Mouse (Mus musculus): ENCODE results near the gene Rgmb. TPM values are rescaled to one million over a fixed set of nuclear protein-coding genes. Genes with fewer than 3 reads are reported as not detected.

The Rgmb gene
- under 1 TPM; 0.56 to 0.60 TPM for polyA plus RNA-seq (2017; shearing (Covaris generic))

DNA sequence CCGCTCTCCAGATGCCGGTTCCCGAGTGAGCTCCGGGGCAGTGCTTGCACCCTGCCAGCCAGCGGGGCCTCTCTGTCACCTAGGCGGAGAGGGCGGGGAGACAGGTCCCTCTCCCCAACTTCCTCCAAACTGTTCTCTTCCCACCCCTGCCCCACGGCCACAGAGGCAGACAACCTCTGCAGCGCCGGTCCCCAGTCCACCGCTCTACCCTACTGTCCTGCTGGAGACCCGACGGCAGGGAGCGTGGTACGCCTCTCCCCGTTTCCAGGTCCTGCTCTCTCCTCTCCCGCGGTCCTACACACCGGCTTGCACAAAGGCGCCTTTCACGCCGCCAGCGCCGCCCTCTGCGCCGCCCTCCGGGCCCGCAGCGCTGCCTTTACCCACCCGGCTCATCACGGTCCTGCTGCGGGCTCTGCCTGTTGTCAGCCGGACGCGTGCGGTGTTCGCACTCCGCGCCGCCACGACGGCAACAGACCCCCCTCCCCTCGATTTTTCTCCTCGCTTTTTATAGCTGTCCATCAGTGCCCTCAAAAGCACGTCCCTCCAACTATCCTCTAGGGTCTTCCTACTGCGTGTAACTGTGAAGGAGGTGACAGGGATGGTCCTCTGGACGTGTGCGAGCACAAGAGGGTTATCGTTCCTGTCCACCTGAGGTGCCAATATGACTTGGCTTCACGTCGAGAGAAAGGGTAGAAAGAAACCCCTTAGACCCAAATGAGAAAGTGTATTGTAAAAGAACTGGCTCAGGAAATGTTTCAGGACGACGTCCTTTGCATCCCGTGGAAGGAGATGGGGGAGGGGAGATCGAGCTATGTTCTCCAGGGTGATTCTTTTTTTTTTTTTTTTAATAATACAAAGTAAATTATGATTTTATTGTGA, at the start of gene Rgmb:
Gene Rgmb, minus strand, starts transcription at position 274 of the 879 bp plus-strand sequence.
- ATAC-seq, result peak; percentile 13

DNA sequence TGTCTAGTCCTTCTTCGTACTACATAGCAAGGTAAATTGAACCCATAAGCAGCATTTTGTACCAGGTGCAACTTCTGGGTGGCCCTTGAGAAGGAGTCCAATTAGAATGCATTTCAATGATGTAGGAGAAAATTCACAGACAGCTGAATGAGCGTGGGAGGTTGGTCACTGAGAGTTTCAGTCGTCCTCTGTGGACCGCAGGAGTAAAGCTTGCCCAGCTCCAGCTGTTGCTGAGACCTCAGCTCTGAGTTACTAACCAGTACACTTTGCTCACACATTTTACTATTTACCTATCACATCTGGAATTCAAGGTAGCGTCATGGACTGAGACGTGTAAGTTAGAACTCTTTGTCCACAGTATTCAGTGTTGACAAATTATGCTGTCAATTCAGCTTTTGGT, 43.9 kb upstream of the Rgmb start:
- no peak for ATAC-seq

DNA sequence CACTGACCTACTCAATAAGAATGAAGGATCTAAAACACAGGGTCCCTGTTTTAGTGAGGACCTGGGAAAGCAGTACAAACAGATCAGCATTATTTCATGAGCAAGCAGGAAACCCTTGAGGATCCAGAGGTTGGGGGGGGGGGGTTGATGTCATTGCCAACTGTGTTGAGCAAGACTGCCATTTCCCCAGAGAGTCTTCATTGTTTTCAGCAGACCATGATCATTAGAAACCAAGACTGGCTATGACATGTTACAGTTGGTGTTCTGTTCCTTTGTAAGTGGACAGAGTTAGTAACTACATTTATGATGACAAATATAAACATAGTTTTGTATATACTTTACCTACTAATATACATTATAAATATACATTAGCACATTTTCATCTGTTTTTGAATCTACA, 41.3 kb upstream of the Rgmb start:
- no peak for ATAC-seq

- ATAC-seq, result no peak
These were observed 34.4 kb upstream of the Rgmb start for GRCm38 (mm10) chr17:15865249-15865648.

- ATAC-seq, result no peak
These were observed 31.5 kb upstream of the Rgmb start for GRCm38 (mm10) chr17:15862355-15862754.

DNA sequence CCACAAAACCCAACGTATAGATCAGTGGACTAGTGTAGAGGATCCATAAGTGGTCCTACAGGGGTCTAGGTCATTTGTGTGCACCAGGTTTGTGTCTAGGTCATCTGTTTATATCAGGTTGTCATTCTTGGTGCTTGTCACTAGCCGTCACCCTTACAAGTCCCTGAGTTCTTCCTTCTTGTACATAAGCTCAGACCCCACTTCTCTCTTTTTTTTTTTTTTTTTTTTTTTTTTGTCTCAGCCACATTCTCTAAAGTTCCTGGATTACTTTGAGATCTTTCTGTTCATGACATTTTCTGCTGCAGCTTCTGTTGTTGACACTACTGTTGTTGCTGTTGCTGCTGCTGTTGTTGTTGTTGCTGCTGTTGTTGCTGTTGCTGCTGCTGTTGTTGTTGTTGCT, 22.3 kb upstream of the Rgmb start:
- no peak for ATAC-seq

- no peak for ATAC-seq
These were observed 19.7 kb upstream of the Rgmb start for GRCm38 (mm10) chr17:15850544-15850943.

DNA sequence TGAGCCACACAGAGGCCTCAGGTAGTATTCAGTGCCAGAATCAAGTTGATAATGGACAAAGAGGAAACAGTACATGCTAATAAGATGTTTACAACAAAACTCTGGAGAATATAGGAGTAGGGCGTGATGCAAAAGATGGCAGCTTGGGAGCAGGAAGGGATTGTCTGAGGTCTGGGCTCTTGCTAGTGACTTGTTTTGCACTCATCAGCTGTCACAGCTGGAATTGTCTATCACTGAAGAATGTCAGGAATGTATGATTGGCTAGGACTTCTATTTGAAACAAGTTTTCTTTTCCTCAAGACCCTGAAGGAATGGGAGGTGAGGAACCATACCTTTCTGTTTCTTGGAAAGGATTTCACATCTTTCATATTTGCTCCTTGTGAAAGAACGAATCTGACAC, 10.6 kb upstream of the Rgmb start:
- ATAC-seq, result no peak

DNA sequence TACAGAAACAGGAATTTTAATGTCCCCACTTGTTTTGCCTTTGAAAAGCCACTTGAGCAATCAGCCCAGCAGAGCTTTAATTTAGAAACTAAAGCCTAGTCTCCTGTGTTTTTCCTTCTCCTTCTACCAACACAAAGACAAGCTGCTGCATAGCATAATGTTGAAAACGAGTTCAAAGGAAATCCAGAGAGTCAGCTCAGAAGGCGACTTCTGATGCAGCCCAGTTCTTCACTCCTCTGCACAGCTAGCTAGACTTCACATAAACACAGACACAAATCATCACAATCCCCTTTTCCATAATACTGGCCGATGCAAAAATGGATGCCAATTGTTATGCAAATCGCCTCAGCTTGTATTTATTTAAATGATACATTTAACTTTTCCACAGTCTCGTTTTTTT, 1.6 kb upstream of the Rgmb start:
- no peak for ATAC-seq

DNA sequence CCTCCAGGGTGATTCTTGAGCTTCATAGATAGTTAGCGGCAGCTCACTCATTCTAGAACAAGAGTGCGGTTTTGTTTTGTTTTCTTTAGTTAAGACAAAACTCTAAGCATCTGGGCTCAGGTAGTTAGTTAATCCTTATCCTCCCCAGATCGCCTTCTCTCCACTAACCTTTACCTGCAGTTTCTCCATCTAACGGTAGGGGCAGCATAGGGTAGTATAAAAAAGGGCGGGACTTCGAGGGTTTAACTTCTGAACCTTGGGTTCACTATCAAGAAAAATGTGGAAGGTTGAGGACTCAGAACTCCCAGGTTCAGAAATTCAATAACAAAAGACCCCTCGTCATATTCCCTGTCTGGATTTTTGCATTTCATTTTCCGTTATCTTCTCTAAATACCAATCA, 971 bp upstream of the Rgmb start:
- peak; percentile 83 for ATAC-seq

- no peak for ATAC-seq
These were observed 571 bp downstream of the Rgmb start for GRCm38 (mm10) chr17:15830171-15830765.

- ATAC-seq, result no peak
These were observed 1.4 kb downstream of the Rgmb start for GRCm38 (mm10) chr17:15829198-15830170.

GRCm38 (mm10) chr17:15828131-15828917, 2.5 kb downstream of the Rgmb start:
- ATAC-seq, result no peak

DNA sequence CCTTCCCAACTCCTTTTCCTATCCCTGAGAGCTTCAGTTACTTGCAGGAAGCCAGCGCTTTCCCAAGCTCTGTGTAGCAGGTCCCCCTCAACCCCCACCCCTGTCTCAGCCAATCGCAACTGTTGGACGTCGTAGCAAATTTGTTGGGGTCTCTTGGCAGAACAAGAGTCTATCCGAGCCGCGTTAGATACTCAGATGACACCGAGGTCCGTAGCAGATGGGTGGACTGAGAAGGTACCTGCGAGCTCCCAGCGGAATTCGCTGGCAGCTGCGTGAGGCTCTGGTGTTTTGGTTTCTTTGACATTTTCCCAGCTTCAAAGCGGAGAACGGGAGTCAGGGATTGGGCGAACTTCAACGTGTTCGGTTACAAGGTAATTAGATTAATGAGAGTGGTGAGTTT, 3.9 kb downstream of the Rgmb start:
- no peak for ATAC-seq

DNA sequence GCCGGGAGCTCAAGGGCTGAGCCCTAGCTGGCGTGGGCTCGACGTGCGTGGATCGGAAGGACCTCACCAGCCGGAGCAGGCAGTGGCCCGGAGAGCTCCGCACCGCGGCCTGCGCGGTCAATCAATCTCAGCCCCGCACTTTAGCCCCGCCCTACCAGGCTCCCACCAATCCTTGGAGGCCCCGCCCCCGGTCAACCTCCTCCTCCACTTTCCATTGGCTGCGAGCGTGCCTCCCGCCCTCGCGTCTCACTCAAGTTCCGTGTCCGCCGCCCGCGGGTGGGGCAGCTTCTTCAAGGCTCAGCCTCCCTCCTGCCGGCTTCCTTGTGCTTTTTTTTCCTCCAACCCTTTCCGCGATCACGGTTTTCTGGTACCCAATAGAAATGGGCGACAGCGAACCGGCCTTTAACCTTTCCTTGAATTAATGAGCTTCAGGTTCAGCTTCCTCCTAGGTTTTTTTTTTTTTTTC, 4.4 kb downstream of the Rgmb start:
- ATAC-seq, result peak; percentile 85

GRCm38 (mm10) chr17:15825481-15826396, 5.1 kb downstream of the Rgmb start:
- ATAC-seq, result peak; percentile 44

DNA sequence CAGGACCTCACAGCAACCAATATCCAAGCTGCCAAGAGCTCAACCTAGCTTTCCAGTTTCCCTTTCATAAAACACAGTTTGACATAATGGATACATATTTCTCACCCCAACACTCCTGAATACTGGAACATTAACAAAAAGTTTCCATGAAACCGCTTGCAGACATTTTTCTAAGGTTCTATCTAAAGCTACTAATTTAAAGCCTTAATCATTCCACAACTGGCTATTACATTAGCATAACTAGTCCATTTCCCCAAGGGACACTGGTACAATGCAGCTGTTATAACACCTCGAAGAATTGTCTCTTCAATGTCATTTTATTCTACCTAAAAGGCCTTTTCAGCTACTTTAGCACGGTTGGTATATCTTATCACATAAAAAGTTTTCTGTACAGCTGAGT, 6.0 kb downstream of the Rgmb start:
- ATAC-seq, result no peak

DNA sequence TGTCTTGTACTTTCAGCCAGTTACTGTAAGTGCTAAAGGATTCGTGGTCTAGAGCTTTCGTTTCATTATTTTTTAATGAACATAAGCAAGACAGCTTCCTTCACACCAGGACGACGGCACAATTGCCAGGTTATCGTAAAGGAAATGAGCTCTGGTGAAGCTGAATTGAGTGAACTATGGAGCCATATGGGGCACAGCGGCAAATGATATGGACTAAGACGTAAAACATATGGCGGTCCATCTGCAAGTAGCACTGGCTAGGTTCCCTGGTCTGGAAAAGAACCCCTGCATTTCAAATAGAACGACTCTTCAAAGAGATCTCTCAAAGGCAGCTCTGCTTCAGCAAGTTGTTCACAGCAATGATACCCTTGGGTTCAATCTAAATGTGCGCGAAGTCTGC, 6.5 kb downstream of the Rgmb start:
- ATAC-seq, result no peak

- ATAC-seq, result no peak
These were observed 7.0 kb downstream of the Rgmb start for GRCm38 (mm10) chr17:15823838-15824237.

GRCm38 (mm10) chr17:15823215-15823614, 7.6 kb downstream of the Rgmb start:
- no peak for ATAC-seq

- ATAC-seq, result no peak
These were observed 8.5 kb downstream of the Rgmb start for GRCm38 (mm10) chr17:15822376-15822775.
